Comparison of ENCODE assay signal across 32 mouse cellular contexts in the genomic region with DNA sequence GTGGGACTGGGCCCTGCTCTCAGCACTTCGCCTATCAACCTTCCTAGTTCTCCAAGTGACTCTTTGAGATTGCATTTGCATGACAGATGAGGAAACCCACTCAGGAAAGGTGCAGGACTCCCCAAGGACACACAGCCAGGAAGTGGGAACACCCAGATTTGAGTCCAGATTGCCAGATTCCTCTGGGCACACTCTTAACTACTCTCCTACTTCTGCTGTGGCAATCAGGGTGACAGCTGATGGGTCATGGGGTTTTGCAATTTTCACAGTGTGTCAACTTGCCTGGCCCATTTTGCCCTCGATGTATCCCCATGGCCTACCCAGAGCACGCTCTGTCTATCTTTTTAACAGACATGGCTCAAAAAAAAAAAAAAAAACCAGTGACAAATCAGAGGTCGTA. TPM values are rescaled to one million over a fixed set of nuclear protein-coding genes. Genes with fewer than 3 reads are reported as not detected.
A peak's percentile ranks its signal among the peaks of the same experiment; 100 is the strongest.
DNase-seq lines count a peak whose midpoint lies in the region; ATAC-seq and TF ChIP-seq lines count a peak whose summit lies in the region.
"Had no signal": no experiment of that assay in that cellular context is flagged by ENCODE, and none has a peak within 500 bp of the region (broad histone marks: within the 10 kb centered on the region; RNA-seq: fewer than 3 reads in every experiment).

No protein-coding gene starts in this region.

- TF ChIP-seq POLR2A in liver, adult 2 months (IDR thresholded peaks at IDR 0.05; ENCODE audit: extremely low read depth, insufficient read depth, low read length): no peak

- H3K79me2 ChIP-seq in liver, adult 2 months (ENCODE audit: control insufficient read depth, insufficient read depth, low read length): no peaks in the 10 kb centered on the region

- no peak overlapping the region for H3K4me3 ChIP-seq in gastrocnemius, adult 2 months
- no peak overlapping the region for H3K4me3 ChIP-seq in liver, adult 2 months (ENCODE audit: insufficient read depth, low read depth, low read length)
- no peak overlapping the region for H3K4me3 ChIP-seq in liver, embryonic 12.5 days
- H3K4me3 ChIP-seq: embryonic facial prominence, embryonic 10.5 days; embryonic facial prominence, embryonic 15.5 days; forebrain, embryonic 15.5 days; heart, embryonic 15.5 days; limb, embryonic 12.5 days; liver, embryonic 13.5 days; midbrain, embryonic 15.5 days; neural tube, embryonic 12.5 days had no signal

- WGBS in liver, adult 2 months: 24% methylated on average over 4 of the region's 4 CpGs
- WGBS in liver, embryonic 12.5 days (ENCODE audit: insufficient replicate concordance): 52% methylated on average over 4 of the region's 4 CpGs

- DNase-seq in gastrocnemius, adult 2 months: no peak
- no peak for DNase-seq in gastrocnemius, postnatal 25 days
- DNase-seq in liver, adult 2 months (ENCODE audit: extremely low read depth, low read depth, low spot score): peak; percentile 98
- peak; percentile 26 for DNase-seq in ZHBTc4 (ENCODE audit: low read depth, low spot score)
- DNase-seq in urinary bladder, postnatal 36 days (ENCODE audit: low spot score in 2 of 2): no peak
- DNase-seq in layer of hippocampus, adult 9-11 months: no peak
- DNase-seq: cerebellum, adult 2 months; cerebellum, postnatal 25 days; liver, embryonic 13.5 days; lung, adult 2 months; lung, postnatal 10 days; right cerebral cortex, postnatal 4 days; thymus, postnatal 4 days had no signal

- peaks cover 32% of the 10 kb centered on the region for H3K4me1 ChIP-seq in liver, adult 2 months (ENCODE audit: control insufficient read depth, insufficient read depth, low read length)
- peaks cover 6% of the 10 kb centered on the region; the same call in 1 of the 2 replicates for H3K4me1 ChIP-seq in liver, embryonic 12.5 days

- intact Hi-C loops in gastrocnemius, adult 2 months (cut with DNase I): no loop called here

- H3K36me3 ChIP-seq in liver, adult 2 months (ENCODE audit: control insufficient read depth, insufficient read depth, low read length): no peaks in the 10 kb centered on the region
- H3K36me3 ChIP-seq in liver, embryonic 12.5 days: no peaks in the 10 kb centered on the region
- H3K36me3 ChIP-seq: embryonic facial prominence, embryonic 10.5 days; embryonic facial prominence, embryonic 15.5 days; forebrain, embryonic 15.5 days; limb, embryonic 12.5 days; liver, embryonic 13.5 days; midbrain, embryonic 15.5 days; neural tube, embryonic 12.5 days had no signal

- no peaks in the 10 kb centered on the region for H3K27me3 ChIP-seq in liver, adult 2 months (ENCODE audit: control insufficient read depth, insufficient read depth, low read length)
- H3K27me3 ChIP-seq in liver, embryonic 12.5 days (replicated peaks): peaks cover 30% of the 10 kb centered on the region

- TF ChIP-seq CTCF in gastrocnemius, adult 2 months (IDR thresholded peaks at IDR 0.05): no peak
- TF ChIP-seq CTCF in liver, adult 2 months (IDR thresholded peaks at IDR 0.05; ENCODE audit: low read depth, low read length): no peak

- peak overlapping the region; percentile 1; the same call in 1 of the 2 replicates for H3K9ac ChIP-seq in liver, adult 2 months (ENCODE audit: low read depth, low read length)
- H3K9ac ChIP-seq in liver, embryonic 12.5 days: no peak overlapping the region
- H3K9ac ChIP-seq: embryonic facial prominence, embryonic 15.5 days; forebrain, embryonic 15.5 days; heart, embryonic 15.5 days; hindbrain, embryonic 14.5 days; liver, embryonic 13.5 days; midbrain, embryonic 15.5 days; neural tube, embryonic 12.5 days had no signal

- no peak overlapping the region for H3K4me2 ChIP-seq in liver, embryonic 12.5 days
- H3K4me2 ChIP-seq: embryonic facial prominence, embryonic 15.5 days; forebrain, embryonic 15.5 days; heart, embryonic 15.5 days; hindbrain, embryonic 14.5 days; limb, embryonic 12.5 days; liver, embryonic 13.5 days; midbrain, embryonic 15.5 days; neural tube, embryonic 12.5 days had no signal

- H3K9me3 ChIP-seq in liver, embryonic 12.5 days (replicated peaks): no peaks in the 10 kb centered on the region
- H3K9me3 ChIP-seq: embryonic facial prominence, embryonic 10.5 days; embryonic facial prominence, embryonic 15.5 days; forebrain, embryonic 15.5 days; heart, embryonic 15.5 days; limb, embryonic 12.5 days; liver, embryonic 13.5 days; midbrain, embryonic 15.5 days; neural tube, embryonic 12.5 days had no signal

- peak overlapping the region; percentile 63 for H3K27ac ChIP-seq in gastrocnemius, adult 2 months
- peak overlapping the region; percentile 88 for H3K27ac ChIP-seq in liver, adult 2 months (replicated peaks; ENCODE audit: insufficient read depth, low read depth, low read length)
- H3K27ac ChIP-seq in liver, embryonic 12.5 days: no peak overlapping the region
- H3K27ac ChIP-seq: embryonic facial prominence, embryonic 15.5 days; forebrain, embryonic 15.5 days; hindbrain, embryonic 14.5 days; limb, embryonic 12.5 days; liver, embryonic 13.5 days; macrophage; midbrain, embryonic 15.5 days; neural tube, embryonic 12.5 days had no signal

- ATAC-seq in liver, embryonic 12.5 days: no peak
- ATAC-seq in granulocyte monocyte progenitor cell, adult 5-6 weeks (replicated peaks; ENCODE audit: poor library complexity, severe bottlenecking): peak; percentile 18; the same call in 1 of the 2 replicates
- ATAC-seq: intestine, postnatal 0 days had no signal

RNA-seq across cellular contexts. Expression of a gene that starts 15.8 kb away (rescaled TPM):
- not detected for total RNA-seq in gastrocnemius, adult 2 months (2021)
- not detected for total RNA-seq in gastrocnemius, postnatal 25 days (2021)
- total RNA-seq in liver, adult 2 months (2014; rRNA removed): not detected in 2 replicates
- polyA plus RNA-seq in liver, adult 2 months (2012; rRNA removed): not detected in 2 replicates
- polyA plus RNA-seq in liver, embryonic 12.5 days (2016; fragmentation: Nextera tagmentation; extraction: Ambion mirVana): not detected in 2 replicates
- not detected in 2 replicates for total RNA-seq in granulocyte monocyte progenitor cell, adult 5-6 weeks (2014; fragmentation: Nextera tagmentation)
- total RNA-seq in granulocyte monocyte progenitor cell, adult 5-6 weeks (2017): not detected in 2 replicates
- total RNA-seq: adrenal gland, postnatal 4 days; ES-E14; gastrocnemius, adult 8-10 months; hematopoietic stem cell, adult 5-6 weeks had no signal
- polyA plus RNA-seq: embryonic facial prominence, embryonic 15.5 days; heart, embryonic 15.5 days; intestine, postnatal 0 days; kidney, embryonic 14.5 days; liver, embryonic 13.5 days; macrophage; spleen, adult 2 months; thymus, postnatal 0 days had no signal

RNA-seq across cellular contexts. Expression of a gene that starts 29.2 kb away (rescaled TPM):
- 100 to 1,000 TPM; 548 to 725 TPM for total RNA-seq in gastrocnemius, adult 2 months (2021)
- total RNA-seq in gastrocnemius, postnatal 25 days (2021): 100 to 1,000 TPM; 196 to 518 TPM
- total RNA-seq in liver, adult 2 months (2014; rRNA removed): 2.7 and 3.6 TPM in 2 replicates
- 5.6 TPM in 2 replicates for polyA plus RNA-seq in liver, adult 2 months (2012; rRNA removed)
- 1.1 and 1.2 TPM in 2 replicates for polyA plus RNA-seq in liver, embryonic 12.5 days (2016; fragmentation: Nextera tagmentation; extraction: Ambion mirVana)
- total RNA-seq in granulocyte monocyte progenitor cell, adult 5-6 weeks (2014; fragmentation: Nextera tagmentation): not detected in 2 replicates
- 0.41 TPM in 1 of 2 replicates, not detected in the other for total RNA-seq in granulocyte monocyte progenitor cell, adult 5-6 weeks (2017)
- total RNA-seq: hematopoietic stem cell, adult 5-6 weeks had no signal

Comparison
In these comparisons a context has a peak if more than half of its experiments do, and no peak if none do; other contexts are left out.
1. DNase-seq: peak in liver, adult 2 months (single experiment) and ZHBTc4 (single experiment); none in gastrocnemius, adult 2 months (single experiment), gastrocnemius, postnatal 25 days (single experiment), urinary bladder, postnatal 36 days (0 of 2) and layer of hippocampus, adult 9-11 months (single experiment).
2. RNA of a gene that starts 29.2 kb away (total RNA-seq): 548 to 725 TPM in gastrocnemius, adult 2 months and 196 to 518 TPM in gastrocnemius, postnatal 25 days; 2.7 to 3.6 TPM in liver, adult 2 months and 0.41 TPM in granulocyte monocyte progenitor cell, adult 5-6 weeks; every median in the first group is over 10 times any median in the second.